36 mouse cellular contexts compared by ENCODE assay signal in the genomic region with DNA sequence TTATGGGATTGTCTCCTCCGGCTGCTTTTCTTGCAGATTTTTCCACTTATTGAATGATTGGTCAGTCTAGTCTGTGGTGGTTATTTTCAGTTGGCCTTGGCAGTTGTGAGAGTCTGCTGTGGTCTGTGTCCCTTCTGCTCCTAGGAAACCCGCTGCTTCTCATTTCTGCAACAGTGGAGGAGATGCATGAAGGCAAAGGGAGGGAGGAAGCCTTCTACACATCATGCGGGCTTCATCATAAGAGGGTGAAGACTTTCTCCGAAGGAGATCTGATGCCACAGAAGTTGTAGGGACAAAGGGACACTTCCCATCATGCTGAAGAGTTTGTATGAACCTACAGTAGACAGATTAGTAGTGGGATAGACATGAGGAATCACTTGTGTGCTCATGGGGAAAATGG. TPM values are rescaled to one million over a fixed set of nuclear protein-coding genes. Genes with fewer than 3 reads are reported as not detected.
"Had no signal": no experiment of that assay in that cellular context is flagged by ENCODE, and none has a peak within 500 bp of the region (broad histone marks: within the 10 kb centered on the region; RNA-seq: fewer than 3 reads in every experiment).

No protein-coding gene starts in this region.

- H3K9me3 ChIP-seq: limb, embryonic 10.5 days; limb, embryonic 12.5 days; limb, embryonic 13.5 days; limb, embryonic 15.5 days; liver, embryonic 12.5 days; liver, embryonic 13.5 days; liver, embryonic 15.5 days; lung, embryonic 15.5 days; megakaryocyte, embryonic 14.5 days; midbrain, embryonic 10.5 days; midbrain, embryonic 12.5 days; midbrain, embryonic 13.5 days; midbrain, embryonic 15.5 days; neural tube, embryonic 12.5 days; neural tube, embryonic 13.5 days had no signal

- DNase-seq: left cerebral cortex, postnatal 4 days; liver; liver, embryonic 13.5 days; liver, postnatal 0 days; lung, adult 18-20 months; lung, adult 2 months; lung, embryonic 14.5 days; lung, postnatal 10 days; lung, postnatal 14 days; lung, postnatal 36 days; lung, postnatal 4 days; midbrain, embryonic 14.5 days had no signal

- H3K36me3 ChIP-seq: limb, embryonic 10.5 days; limb, embryonic 12.5 days; limb, embryonic 13.5 days; limb, embryonic 15.5 days; liver, embryonic 12.5 days; liver, embryonic 13.5 days; liver, embryonic 15.5 days; lung, embryonic 15.5 days; midbrain, embryonic 10.5 days; midbrain, embryonic 12.5 days; midbrain, embryonic 13.5 days; midbrain, embryonic 15.5 days; neural tube, embryonic 12.5 days; neural tube, embryonic 13.5 days had no signal

- H3K9ac ChIP-seq: limb, embryonic 12.5 days; limb, embryonic 13.5 days; limb, embryonic 15.5 days; liver, embryonic 12.5 days; liver, embryonic 13.5 days; liver, embryonic 14.5 days; liver, embryonic 15.5 days; liver, postnatal 0 days; lung, embryonic 14.5 days; lung, embryonic 15.5 days; midbrain, embryonic 12.5 days; midbrain, embryonic 13.5 days; midbrain, embryonic 15.5 days; neural tube, embryonic 12.5 days; neural tube, embryonic 13.5 days had no signal

- H3K4me1 ChIP-seq: limb, embryonic 12.5 days; limb, embryonic 15.5 days; liver, embryonic 12.5 days; liver, embryonic 13.5 days; liver, embryonic 15.5 days; midbrain, embryonic 10.5 days; midbrain, embryonic 12.5 days; midbrain, embryonic 13.5 days; midbrain, embryonic 15.5 days; neural tube, embryonic 12.5 days; neural tube, embryonic 13.5 days had no signal

- ATAC-seq: liver, embryonic 12.5 days; liver, postnatal 0 days; lung, postnatal 0 days; midbrain, embryonic 13.5 days; midbrain, embryonic 15.5 days; midbrain, embryonic 16.5 days had no signal

- H3K27me3 ChIP-seq: limb, embryonic 12.5 days; limb, embryonic 13.5 days; limb, embryonic 15.5 days; liver, embryonic 12.5 days; liver, embryonic 13.5 days; liver, embryonic 15.5 days; lung, embryonic 15.5 days; megakaryocyte, embryonic 14.5 days; midbrain, embryonic 12.5 days; midbrain, embryonic 13.5 days; midbrain, embryonic 15.5 days; neural tube, embryonic 12.5 days; neural tube, embryonic 13.5 days had no signal

- H3K4me3 ChIP-seq: limb, embryonic 10.5 days; limb, embryonic 12.5 days; limb, embryonic 13.5 days; limb, embryonic 15.5 days; liver, embryonic 12.5 days; liver, embryonic 13.5 days; liver, embryonic 15.5 days; lung, embryonic 15.5 days; megakaryocyte, embryonic 14.5 days; midbrain, embryonic 10.5 days; midbrain, embryonic 12.5 days; midbrain, embryonic 13.5 days; midbrain, embryonic 15.5 days; myocyte; neural tube, embryonic 12.5 days; neural tube, embryonic 13.5 days had no signal

- H3K27ac ChIP-seq: limb, embryonic 10.5 days; limb, embryonic 12.5 days; limb, embryonic 13.5 days; limb, embryonic 15.5 days; liver, embryonic 12.5 days; liver, embryonic 13.5 days; liver, embryonic 14.5 days; liver, embryonic 15.5 days; lung, embryonic 15.5 days; macrophage; midbrain, embryonic 10.5 days; midbrain, embryonic 12.5 days; midbrain, embryonic 13.5 days; midbrain, embryonic 15.5 days; neural tube, embryonic 12.5 days; neural tube, embryonic 13.5 days had no signal

- H3K4me2 ChIP-seq: limb, embryonic 12.5 days; limb, embryonic 13.5 days; limb, embryonic 15.5 days; liver, embryonic 11.5 days; liver, embryonic 12.5 days; liver, embryonic 13.5 days; liver, embryonic 15.5 days; lung, embryonic 14.5 days; lung, embryonic 15.5 days; midbrain, embryonic 11.5 days; midbrain, embryonic 12.5 days; midbrain, embryonic 13.5 days; midbrain, embryonic 15.5 days; neural tube, embryonic 12.5 days; neural tube, embryonic 13.5 days had no signal

RNA-seq across cellular contexts. Expression of a gene that starts 16.2 kb away (rescaled TPM):
- total RNA-seq: megakaryocyte progenitor cell, adult 5-6 weeks; megakaryocyte, adult 5-6 weeks; megakaryocyte-erythroid progenitor cell, adult 5-6 weeks had no signal
- polyA plus RNA-seq: myocyte had no signal
